Comparison of ENCODE assay signal across 8 mouse cellular contexts in genomic region chr4:28814816-28815620, GRCm38 (mm10). TPM values are rescaled to one million over a fixed set of nuclear protein-coding genes. Genes with fewer than 3 reads are reported as not detected.
A peak's percentile ranks its signal among the peaks of the same experiment; 100 is the strongest.
DNase-seq lines count a peak whose midpoint lies in the region; ATAC-seq and TF ChIP-seq lines count a peak whose summit lies in the region.

No protein-coding gene starts in this region.

- peak; percentile 6 to 25; a peak in 3 of 4 replicates for ATAC-seq in hematopoietic stem cell, adult 5-6 weeks (replicated peaks in 1 of 2; ENCODE audit: insufficient read depth in 1 of 2, low FRiP score in 2 of 2, low TSS enrichment in 1 of 2, low read depth in 1 of 2, poor library complexity in 2 of 2, severe bottlenecking in 2 of 2)
- peak; percentile 53 for ATAC-seq in lung, postnatal 0 days

- 0 out of 2 replicates have a peak, but pooled peaks cover 4% of the 10 kb centered on the region for H3K27me3 ChIP-seq in lung, postnatal 0 days (replicated peaks; ENCODE audit: insufficient read depth, low read length)

- peak overlapping the region; percentile 97 for H3K4me2 ChIP-seq in lung, postnatal 0 days (replicated peaks; ENCODE audit: low read depth, low read length)

- peak overlapping the region; percentile 36; the same call in 1 of the 2 replicates for H3K9ac ChIP-seq in lung, postnatal 0 days (replicated peaks; ENCODE audit: low read depth)

- H3K36me3 ChIP-seq in lung, postnatal 0 days (ENCODE audit: insufficient read depth, low read length): no peaks in the 10 kb centered on the region

- DNase-seq in adrenal gland, adult 2 months: peak; percentile 62
- peak; percentile 85 to 88 for DNase-seq in cerebellum, postnatal 25 days
- peak; percentile 37 to 43 for DNase-seq in frontal cortex, postnatal 14 days (ENCODE audit: low spot score in 2 of 2)
- peak; percentile 59 to 63 for DNase-seq in layer of hippocampus, postnatal 14 days (ENCODE audit: low spot score in 2 of 2)
- DNase-seq in lung, postnatal 0 days (ENCODE audit: low spot score): peak; percentile 75
- DNase-seq in ovary, postnatal 36 days (ENCODE audit: low spot score): peak; percentile 53
- peak; percentile 33 to 66 for DNase-seq in urinary bladder, postnatal 4 days (ENCODE audit: low spot score in 2 of 2)

- no peaks in the 10 kb centered on the region for H3K4me1 ChIP-seq in lung, postnatal 0 days (ENCODE audit: insufficient read depth, low read depth, low read length)

- WGBS in lung, postnatal 0 days: 4% methylated on average over 58 of the region's 72 CpGs

- no peak for TF ChIP-seq EP300 in lung, postnatal 0 days (IDR thresholded peaks at IDR 0.05)

- TF ChIP-seq CTCF in lung, postnatal 0 days (IDR thresholded peaks at IDR 0.05): peak; percentile 49

- no peaks in the 10 kb centered on the region for H3K9me3 ChIP-seq in lung, postnatal 0 days (ENCODE audit: low read length)

- peak overlapping the region; percentile 70 for H3K4me3 ChIP-seq in lung, postnatal 0 days (ENCODE audit: low read depth, low read length)

- peak overlapping the region; percentile 47; the same call in 1 of the 2 replicates for H3K27ac ChIP-seq in lung, postnatal 0 days (ENCODE audit: low read length)

RNA-seq across cellular contexts. Expression of gene Epha7, which starts 2.1 kb away (rescaled TPM):
- total RNA-seq in adrenal gland, adult 2 months (2021): 1 to 10 TPM; 2.3 to 3.6 TPM
- polyA plus RNA-seq in adrenal gland, adult 2 months (2012; rRNA removed): 0.16 and 0.42 TPM in 2 replicates
- 11.4 and 13.5 TPM in 2 replicates for total RNA-seq in hematopoietic stem cell, adult 5-6 weeks (2017)
- 100 to 1,000 TPM; 149 to 163 TPM for total RNA-seq in layer of hippocampus, postnatal 14 days (2021)
- polyA plus RNA-seq in lung, postnatal 0 days (2015; fragmentation: Nextera tagmentation; extraction: Ambion mirVana): 5.4 and 7.6 TPM in 2 replicates

Comparison
In these comparisons a context has a peak if more than half of its experiments do, and no peak if none do; other contexts are left out.
1. Peak in every context shown above with its lines: DNase-seq, ATAC-seq, H3K4me3 ChIP-seq and H3K27ac ChIP-seq.
2. RNA of gene Epha7, which starts 2.1 kb away (total RNA-seq): 149 to 163 TPM in layer of hippocampus, postnatal 14 days; 11.4 to 13.5 TPM in hematopoietic stem cell, adult 5-6 weeks and 2.3 to 3.6 TPM in adrenal gland, adult 2 months; every median in the first group is over 10 times any median in the second.